Mouse (Mus musculus) heart, postnatal 10 days (tissue): ENCODE results near the gene Pltp. TPM values are rescaled to one million over a fixed set of nuclear protein-coding genes. Genes with fewer than 3 reads are reported as not detected.
"Not testable (repeated sequence)": the region's sequence is repeated elsewhere in the genome, so short reads cannot be mapped to it uniquely, and the experiment has no call there.

Experiments used
- DNase-seq, 2 experiments: peaks; one replicate each; pipeline ENCODE4 v3.0.0; 2021
- intact Hi-C: fragments of 180-260 bp; cut with DNase I; formaldehyde crosslinking; loops from one replicate; pipeline ENCODE4 v1.15.1; 2025
- total RNA-seq, 2 experiments: library from RNA; stranded (reverse); gene quantifications; 2 replicates each; pipeline ENCODE4 v1.2.3; 2021

Pltp gene
- total RNA-seq, 2 experiments from 2014 or later: 39.1 to 40.9 TPM

DNA sequence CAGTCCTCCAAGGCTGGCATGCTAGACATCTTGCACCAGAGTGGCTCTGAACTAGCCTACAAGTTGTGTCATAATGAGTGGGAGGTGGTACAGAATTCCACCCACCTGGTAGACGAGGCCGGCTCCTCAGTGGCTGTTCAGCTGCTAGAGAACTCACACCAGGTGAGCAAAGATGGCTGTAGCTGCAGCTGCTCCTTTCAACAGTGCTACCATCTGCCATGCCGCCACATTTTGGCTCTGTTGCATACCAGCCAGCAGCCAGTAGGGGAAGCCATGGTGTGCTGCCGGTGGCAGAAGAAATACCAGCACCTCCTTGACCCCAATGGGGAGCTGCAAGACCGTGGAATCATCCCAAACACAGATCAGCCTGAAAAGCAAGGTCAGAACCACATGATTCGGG lies 36.5 kb downstream of the Pltp start:
- DNase-seq: no peak
- intact Hi-C loops: loop anchor here (5.0 kb wide), 1 partner anchor 211 kb away; the partner anchor contains the start of gene Ncoa5

DNA sequence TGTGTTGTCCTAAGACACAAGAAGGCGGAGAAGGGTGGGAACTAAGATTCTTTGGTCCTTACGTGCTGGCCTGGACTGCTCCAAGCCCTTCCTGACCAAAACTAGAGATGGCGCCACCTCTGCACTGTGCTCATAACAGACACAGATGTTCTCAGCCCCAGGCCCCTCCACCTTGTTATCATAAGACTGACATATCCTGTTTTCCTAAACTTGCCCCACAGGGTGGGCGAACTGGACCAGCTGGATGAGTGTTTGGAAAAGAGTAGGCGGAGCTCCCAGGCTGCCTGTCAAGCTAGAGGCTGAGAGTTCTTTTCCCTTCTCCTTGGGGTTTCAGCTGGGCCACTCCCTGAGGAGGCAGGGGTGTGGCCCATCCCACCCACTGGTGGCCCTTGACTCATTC lies 39.8 kb downstream of the Pltp start:
- no peak for DNase-seq
- intact Hi-C loops: no loop called here

DNA sequence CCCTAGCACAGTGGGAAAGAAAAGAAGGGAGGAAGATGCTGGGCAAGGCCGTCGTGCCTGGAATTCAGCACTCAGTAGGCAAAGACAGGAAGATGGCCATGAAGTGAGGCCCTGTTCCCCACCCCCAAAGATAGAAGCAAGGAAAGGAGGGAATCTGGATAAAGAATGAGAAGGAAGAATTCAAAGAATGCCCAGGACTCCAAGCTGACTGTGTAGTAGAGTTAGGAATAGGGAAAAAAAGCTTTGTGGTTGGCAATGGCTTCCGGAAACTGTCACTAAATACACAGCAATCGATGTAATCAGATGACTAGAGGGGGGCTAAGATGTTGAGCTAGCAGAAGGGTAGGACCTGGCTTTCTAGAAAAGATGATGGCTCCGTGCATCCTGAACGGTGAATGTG lies 40.3 kb downstream of the Pltp start:
- intact Hi-C loops: no loop called here
- DNase-seq: no peak

DNA sequence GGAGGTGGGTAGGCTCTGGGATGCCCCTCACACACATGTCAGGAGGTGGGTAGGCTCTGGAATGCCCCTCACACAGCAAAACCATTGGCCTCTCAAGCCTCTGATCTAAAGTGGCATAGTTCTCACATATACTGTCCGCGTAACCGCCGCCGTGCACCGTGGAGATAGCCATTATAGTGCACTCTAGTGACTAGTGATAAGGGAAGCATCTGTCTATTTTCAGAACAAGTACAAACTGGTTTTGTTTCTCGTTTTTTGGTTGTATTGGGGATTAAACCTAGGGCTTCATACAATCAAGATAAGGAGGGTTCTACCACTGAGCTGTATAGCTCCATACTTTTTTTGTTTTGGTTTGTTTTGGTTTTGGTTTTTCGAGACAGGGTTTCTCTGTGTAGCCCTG lies 41.7 kb downstream of the Pltp start:
- intact Hi-C loops: no loop called here
- DNase-seq: no peak

DNA sequence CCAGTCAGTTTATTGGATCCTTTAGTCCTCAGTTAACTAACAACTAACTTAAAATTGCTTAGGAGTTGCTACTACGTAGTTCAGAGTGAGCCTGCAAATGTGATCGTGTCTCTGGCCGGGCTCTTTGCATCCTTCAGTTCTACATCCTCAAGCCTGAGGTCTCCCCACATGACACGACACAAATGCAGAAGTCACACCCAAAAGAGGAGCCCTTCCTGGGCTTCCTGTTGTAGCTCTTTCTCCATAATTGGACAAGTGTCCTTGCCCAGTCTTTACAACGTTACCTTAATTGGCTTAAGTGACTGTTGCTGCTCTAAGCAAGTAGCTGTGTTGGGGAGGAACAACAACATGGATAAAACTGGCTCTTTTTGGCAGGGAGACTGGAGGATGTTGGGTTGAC lies 42.2 kb downstream of the Pltp start:
- intact Hi-C loops: no loop called here
- no peak for DNase-seq

DNA sequence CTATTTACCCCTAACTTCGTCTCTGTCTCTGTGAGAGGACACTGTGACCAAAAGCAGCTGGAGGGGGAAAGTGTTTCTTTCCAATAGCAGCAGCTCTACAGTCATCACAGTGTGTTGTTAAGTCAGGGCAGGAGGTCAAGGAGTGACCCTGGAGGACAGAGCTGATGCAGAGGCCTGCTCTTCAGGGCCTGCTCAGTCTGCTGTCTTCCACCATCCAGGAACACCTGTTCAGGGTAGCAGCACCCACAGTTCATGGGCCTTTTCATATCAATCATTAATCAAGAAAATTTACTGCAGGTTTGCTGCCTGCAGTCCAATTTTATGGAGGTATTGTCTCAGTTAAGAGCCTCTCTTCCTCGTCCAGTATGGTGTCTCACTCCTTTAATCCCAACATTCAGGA lies 44.0 kb downstream of the Pltp start:
- intact Hi-C loops: no loop called here
- DNase-seq: no peak

DNA sequence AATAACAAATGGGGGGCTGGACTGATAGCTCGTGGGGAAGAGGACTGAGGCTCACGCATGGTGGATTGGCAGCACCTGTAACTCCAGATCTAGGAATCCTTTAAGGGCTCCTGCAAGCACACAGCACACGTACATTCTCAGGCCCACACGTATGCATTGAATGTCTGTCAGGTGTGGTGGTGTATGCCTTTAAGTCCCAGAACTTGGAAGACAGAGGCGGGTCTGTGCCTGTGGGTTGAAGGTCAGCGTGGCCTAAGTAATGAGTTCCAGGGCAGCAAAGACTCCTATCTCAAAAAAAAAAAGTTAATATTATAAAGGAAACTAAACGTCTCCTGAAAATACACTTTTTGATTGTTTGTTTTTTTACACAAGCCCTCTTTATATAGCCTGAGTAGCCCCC lies 50.9 kb downstream of the Pltp start:
- no peak for DNase-seq
- intact Hi-C loops: no loop called here

DNA sequence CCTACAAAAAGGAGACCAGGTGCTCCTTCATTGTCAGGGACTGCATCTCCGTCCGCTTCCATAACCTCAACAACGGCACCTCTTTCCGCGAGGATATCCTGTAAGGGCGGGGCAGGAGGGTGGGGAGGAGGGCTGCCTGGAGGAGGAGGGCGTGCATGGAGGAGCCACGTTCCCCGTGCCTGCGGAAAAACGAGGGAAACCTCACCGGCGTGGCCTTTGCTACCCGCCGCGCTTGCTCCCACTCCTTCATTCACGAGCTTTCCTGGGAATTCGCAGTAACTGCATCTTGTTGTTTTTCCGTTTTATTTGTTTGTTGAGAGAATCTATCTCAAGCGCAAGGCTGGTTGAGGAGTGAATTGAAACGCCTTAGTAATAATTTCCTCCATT lies 52.2 kb downstream of the Pltp start:
- intact Hi-C loops: no loop called here
- no peak for DNase-seq

DNA sequence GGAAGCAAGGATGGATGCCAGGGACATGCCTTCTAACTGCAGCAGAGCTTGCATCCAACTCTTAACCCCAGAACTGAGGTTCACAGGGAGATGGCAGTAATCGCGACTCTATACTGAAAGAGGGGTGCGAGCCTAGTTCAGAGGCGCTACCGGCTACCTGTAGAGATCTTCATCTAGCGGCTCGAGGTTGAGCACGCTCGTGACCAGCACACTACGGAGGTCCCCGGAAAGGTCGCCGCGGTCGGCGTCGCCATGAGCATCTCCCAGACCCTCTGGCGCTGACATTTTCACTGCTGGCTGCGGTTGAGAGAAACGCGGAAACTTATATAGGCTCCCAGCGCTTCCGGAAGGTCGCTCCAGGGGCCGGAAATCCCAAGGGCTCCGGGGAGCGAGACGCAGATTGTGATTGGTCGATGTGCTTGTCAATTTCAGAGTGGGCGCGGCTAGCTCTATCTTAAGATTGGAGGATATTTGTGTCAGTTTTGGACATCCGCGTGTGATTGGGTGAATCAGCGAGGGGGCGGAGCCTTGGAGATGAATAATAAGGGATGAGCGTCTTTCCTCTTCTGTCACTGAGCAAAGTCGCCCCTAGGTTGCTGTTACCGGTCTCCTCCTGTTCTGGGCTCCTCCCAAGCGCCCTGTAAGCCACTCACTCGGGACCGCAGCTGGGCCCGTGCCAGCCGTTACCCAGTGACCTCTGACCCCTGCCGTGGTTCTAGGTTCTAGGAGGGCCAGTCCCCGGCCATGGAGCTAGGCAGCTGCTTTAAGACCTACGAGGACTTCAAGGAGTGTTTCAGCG lies 52.8 kb downstream of the Pltp start, which contains the start of the genes Acot8 and Zswim3:
TSS of gene Acot8 (minus strand) at position 350 of the 799 bp plus-strand sequence.
TSS of gene Zswim3 (plus strand) at position 566 of the 799 bp plus-strand sequence.
- intact Hi-C loops: no loop called here
- DNase-seq: peak; percentile 99

DNA sequence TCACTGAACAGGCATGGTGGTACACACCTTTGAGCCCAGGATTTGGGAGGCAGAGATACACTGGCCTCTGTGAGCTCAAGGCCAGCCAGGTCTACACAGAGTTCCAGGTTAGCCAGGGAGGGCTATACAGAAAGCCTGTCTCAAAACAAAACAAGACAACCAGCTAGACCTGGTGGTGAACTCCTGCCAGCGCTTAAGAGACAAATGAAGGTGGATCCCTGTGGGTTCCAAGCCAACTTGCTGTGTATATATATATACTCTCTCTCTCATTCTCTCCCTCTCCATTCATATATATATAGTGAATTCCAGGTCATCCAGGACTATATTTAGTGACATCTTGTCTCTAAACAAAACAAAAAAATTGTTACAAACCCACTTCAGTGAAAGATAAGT lies 53.6 kb downstream of the Pltp start:
- DNase-seq: no peak
- intact Hi-C loops: no loop called here

DNA sequence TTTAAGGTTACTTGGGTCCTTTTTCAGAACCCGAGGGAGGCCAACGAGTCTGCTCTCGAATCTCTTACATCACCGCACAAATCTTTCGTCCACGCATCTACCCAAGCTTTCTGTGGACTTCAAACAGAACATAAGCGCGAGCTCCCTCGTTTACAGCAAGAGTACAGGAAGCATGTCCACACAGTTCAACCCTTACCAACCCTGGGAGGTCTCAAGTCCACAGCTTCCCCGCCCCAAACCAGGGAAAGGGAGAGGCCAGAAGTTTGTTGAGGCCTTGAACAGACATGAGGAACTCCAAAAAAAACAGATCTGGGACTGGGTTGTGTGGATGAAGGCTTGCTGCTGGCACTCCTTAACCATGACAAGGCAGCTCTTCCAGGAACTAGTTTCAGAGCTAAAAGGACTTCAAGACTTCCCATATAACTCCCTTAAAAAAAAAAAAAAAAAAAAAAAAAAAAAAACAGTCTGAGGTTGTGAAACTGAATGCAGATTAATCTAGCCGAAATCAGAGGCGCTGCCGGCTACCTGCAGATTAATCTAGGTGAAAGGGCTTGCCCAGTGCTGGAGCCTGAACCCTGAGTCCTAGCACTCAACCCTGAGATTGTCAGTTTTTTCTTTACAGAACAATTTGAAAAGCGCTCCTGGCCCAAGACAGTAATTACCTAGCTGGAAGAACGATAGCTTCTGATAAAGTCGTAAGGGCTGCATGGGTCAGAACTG lies 54.1 kb downstream of the Pltp start:
- no peak for DNase-seq
- intact Hi-C loops: no loop called here

DNA sequence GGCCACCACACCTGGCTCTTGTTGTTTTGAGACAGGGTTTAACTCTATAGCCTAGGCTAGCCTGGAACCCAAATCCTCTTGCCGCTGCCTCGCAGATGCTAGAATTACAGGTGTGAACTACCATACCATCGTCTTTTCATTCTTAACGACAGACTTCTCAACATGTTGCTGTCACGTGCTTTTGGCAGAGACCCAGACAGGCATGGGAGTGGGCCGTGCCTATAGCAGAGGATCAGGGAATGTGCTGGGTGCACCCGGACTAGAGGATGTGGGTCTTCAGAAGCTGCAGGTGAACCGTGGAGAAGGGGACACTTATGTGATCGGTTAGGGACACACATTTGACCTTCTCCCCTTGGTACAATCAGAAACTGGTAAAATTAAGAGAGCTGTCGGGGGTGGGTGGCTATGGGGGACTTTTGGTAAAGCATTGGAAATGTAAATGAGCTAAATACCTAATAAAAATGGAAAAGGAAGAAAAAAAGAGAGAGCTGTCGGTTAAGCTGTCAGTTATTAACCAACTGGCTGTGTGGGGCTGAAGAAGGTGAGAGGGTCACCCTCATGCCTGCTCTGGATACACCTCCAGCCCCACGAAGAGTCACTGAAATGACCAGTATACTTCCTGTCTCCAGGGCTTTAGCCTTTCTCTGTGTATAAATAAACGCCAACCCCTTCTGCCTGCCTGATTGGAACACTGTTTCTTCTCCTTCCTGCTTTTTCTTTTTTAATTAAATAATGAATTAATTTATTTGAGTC lies 57.1 kb downstream of the Pltp start:
- DNase-seq: no peak
- intact Hi-C loops: no loop called here

DNA sequence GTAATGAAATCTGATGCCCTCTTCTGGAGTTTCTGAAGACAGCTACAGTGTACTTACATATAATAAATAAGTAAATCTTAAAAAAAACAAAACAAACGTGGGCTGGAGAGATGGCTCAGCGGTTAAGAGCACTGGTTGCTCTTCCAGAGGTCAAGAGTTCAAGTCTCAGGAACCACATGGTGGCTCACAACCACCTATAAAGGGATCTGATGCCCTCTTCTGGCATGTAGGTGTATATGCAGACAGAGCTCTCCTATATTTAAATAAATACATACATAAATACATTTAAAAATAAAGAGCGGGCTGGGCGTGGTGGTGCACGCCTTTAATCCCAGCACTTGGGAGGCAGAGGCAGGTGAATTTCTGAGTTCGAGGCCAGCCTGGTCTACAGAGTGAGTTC lies 59.0 kb downstream of the Pltp start:
- DNase-seq, intact Hi-C loops: not testable (repeated sequence)

DNA sequence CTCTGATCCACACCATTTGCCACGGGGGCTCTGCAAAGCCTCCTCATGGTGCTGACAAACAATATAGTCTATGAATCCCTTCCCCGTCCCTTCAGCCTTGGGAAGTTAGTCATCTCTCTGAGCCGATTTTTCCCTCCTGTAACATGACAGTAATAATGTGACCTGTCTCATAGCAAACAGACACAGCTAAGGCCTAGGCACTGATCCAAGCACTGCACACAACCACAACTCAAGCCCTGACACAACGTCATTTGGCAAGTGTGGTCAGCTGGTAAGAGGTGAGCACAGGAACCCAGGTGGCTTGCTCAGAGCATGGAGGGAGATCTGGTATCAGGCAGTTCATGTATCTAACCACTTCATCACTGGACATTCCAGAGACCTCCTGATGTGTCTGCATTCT lies 61.6 kb downstream of the Pltp start:
- intact Hi-C loops: loop anchor here (2.0 kb wide), 1 partner anchor 115 kb away; no protein-coding TSS in a partner anchor
- DNase-seq: no peak

DNA sequence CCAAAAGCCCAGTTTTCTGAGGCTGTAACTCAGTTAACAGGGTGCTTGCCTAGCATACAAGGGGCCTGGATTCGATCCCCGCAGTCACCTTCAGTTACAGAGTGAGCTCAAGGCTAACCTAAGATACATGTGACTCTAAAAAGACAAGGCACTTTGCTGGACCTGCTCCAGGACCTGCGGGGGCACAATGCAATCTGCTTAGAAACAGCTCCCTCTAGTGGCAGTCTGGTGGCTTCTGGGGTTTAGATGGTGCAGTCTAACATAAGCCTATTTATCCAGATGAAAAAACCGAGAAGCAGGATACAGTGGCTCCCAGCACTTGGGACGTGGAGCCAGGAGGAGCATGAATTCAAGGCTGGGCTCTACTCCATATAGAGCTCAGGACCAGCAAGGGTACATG lies 63.2 kb downstream of the Pltp start:
- DNase-seq: peak; percentile 89 to 93
- intact Hi-C loops: loop anchor here (2.0 to 5.0 kb wide), 2 partner anchors 113 to 202 kb away; partner anchors contain the start of gene Eppin

DNA sequence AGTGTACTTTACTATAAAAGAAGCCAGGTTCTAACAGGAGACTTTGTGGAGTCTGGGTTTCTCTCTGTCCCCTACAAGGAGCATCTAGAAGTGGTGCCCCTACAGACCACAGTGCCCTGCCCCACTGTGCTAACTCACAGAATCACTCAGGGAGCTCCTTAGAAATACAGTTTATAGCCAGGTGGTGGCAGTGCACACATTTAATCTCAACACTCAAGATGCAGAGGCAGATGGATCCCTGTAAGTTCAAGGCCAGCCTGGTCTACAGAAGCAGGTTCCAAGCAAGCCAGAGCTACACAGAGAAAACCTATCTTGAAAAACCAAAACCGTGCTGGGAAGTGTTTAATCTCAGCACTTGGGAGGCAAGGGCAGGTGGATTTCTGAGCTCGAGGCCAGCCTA lies 63.7 kb downstream of the Pltp start:
- intact Hi-C loops: loop anchor here (2.0 to 5.0 kb wide), 2 partner anchors 113 to 201 kb away; partner anchors contain the start of gene Eppin
- peak in 1 of 2 experiments; percentile 33 for DNase-seq

DNA sequence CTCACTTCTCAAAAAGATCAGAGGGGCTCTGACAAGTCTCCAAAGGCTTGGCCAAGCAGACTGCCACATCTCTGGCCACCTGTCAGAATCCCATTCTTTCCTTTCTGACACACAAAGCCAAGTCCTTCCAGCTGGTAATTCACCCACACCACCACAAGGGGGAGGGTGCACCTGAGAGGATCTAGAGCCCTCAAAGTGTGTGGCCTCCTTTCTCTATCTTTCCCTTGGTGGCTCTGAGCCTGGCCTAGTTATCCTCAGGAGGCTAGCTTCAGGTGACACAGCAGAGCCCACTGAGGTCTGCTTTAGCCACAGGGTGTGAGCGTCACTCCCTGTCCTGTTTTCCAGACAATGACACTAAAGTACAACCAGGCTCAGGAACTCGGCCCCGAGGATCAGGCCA lies 64.3 kb downstream of the Pltp start:
- peak; percentile 64 to 78 for DNase-seq
- intact Hi-C loops: loop anchor here (5.0 kb wide), 1 partner anchor 201 kb away; the partner anchor contains the start of gene Eppin

DNA sequence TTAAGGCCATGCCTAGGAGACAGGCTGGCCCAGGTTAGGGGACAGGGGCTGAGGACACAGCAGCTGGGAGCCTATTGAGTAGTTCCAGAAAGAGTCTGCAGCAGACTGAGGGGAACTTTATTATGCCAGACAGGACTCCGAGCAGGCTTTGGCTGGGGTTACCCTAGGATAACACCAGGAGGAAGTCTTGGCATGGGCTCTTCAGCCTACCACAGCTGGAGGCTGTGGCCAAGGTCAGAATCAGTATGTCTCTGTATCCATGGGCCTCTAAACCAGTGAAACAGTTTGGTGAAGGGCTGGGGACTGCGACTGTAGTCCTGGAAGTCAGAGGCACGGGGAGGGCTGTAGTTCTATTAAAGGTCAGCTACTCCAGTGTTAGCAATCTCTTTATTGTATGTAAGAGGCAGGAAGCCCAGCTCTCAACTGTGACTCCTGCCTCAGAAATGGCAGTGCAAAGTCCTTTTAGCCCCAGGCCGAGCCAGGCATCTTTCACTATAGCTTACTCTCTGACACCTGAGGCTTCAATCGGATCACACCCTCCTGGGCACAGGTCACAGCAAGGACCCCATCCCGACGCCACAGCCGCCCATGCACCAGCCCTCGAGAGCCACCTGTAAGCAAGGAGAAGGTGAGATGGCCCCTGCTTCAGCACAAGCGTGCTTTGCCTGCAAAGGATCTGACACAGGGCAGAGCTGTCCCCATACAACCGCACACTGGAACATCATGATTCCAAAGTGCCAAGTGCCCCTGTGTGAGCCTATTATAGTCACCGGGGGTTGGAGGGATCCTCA lies 64.9 kb downstream of the Pltp start:
- no peak for DNase-seq
- intact Hi-C loops: loop anchor here (5.0 kb wide), 1 partner anchor 200 kb away; the partner anchor contains the start of gene Eppin

DNA sequence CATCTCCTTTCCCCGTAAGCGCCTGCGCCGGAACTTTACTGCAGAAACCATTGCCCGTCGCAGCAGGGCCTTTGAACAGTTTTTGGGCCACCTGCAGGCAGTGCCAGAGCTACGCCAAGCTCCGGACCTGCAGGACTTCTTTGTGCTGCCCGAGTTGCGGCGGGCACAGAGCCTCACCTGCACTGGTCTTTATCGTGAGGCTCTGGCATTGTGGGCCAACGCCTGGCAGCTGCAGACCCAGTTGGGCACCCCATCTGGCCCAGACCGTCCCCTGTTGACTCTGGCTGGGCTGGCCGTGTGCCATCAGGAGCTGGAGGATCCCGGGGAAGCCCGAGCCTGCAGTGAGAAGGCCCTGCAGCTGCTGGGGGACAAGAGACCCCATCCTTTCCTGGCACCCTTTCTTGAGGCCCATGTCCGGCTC lies 65.7 kb downstream of the Pltp start:
- intact Hi-C loops: loop anchor here (5.0 kb wide), 1 partner anchor 200 kb away; the partner anchor contains the start of gene Eppin
- no peak for DNase-seq

DNA sequence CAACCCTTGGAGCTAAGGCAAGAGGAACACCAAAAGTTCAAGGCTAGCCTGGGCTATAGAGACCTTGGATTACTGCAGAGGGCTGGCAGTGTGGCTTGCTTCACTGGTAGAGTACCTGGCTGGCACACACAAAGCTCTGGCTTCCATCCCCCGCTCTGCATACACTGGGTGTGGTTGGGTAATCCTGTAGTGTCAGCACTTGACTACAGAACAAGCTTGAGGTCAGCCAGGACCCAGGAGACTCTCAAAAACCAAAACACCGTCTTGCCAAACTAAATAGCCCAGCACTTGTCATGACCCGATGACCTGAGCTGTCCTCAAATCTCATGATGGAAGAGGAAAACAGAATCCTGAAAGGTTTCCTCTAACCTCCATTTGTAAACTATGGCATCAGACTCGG lies 67.1 kb downstream of the Pltp start:
- no peak for DNase-seq
- intact Hi-C loops: loop anchor here (5.0 kb wide), 1 partner anchor 198 kb away; the partner anchor contains the start of gene Eppin
